Mouse (Mus musculus) embryonic fibroblast, embryonic 13.5 days (primary cell): ENCODE data around the gene Slc8a2.

ENCODE experiments used
- CTCF ChIP-seq: IDR thresholded peaks from 2 replicates; pipeline ENCODE4 v1.5.1; 2011; ENCODE audit warnings: mild to moderate bottlenecking, control low read depth, low read length, moderate library complexity, borderline replicate concordance; ENCODE audit not compliant: insufficient read depth
- POLR2A ChIP-seq: IDR thresholded peaks from 2 replicates; pipeline ENCODE4 v1.6.1; 2011; ENCODE audit warnings: low read depth, mild to moderate bottlenecking, control low read depth, low read length, moderate library complexity

DNA sequence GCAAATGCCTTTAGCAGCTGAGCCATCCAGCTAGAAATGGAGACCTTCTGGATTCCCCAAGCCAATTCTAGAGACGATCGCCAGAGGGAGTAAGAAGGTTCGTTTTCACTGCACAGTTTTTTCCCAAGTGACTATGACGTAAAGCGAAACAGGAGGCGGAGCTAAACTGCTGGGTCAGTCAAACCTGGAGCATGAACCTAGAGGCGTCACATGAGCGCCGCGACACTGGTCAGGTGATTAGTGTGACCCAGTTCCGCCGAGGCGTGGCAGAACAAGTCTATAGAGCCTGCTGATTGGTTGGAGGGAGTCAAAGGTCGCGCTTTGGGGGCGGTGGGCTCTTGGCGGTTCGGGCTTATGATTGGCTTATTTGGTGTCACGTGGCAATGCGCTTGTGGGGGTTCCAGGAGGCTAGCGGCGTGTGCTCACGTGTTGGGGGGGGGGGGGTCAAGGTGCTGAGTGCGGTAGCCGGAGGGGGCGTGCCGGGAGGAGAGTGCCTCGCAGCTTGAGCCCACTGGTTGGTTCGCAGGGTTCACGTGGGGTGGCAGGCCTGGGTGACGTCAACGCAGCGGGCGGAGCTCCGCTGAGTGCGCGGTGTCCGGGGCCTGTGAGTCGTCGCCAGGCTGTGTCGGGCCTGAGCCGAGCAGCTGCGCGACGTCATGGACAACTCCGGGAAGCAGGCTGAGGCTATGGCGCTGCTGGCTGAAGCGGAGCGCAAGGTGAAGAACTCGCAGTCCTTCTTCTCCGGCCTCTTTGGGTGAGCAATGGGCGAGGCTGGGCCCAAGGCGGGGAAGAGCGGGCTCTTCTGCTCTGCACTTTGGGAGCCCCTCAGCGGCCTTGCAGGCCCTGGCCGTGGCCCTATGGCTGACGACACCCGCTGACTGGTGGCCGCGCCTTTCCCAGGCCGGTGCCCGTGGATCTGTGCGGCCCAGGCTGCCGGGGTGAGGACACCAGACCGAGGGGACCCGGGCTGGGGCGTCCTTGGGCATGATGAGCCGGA is 31.3 kb upstream of the Slc8a2 start, which contains the start of gene Napa:
- TF ChIP-seq POLR2A = peak; percentile 100
- TF ChIP-seq CTCF = no peak
